Mouse (Mus musculus): ENCODE results near the gene Jmy. TPM values are rescaled to one million over a fixed set of nuclear protein-coding genes. Genes with fewer than 3 reads are reported as not detected.
A peak's percentile ranks its signal among the peaks of the same experiment; 100 is the strongest.

The Jmy gene
- polyA plus RNA-seq, 1 experiment: 4.1 TPM

- Histone ChIP-seq H3ac (ENCODE audit: control insufficient read depth, insufficient read length) (peak overlapping the region; percentile 34), H3K27me3 (ENCODE audit: control insufficient read depth, insufficient read depth, insufficient read length) (no peaks in the 10 kb centered on the region), H3K4me2 (ENCODE audit: low read depth) (peak overlapping the region; percentile 89), H3K36me3 (ENCODE audit: control insufficient read depth, insufficient read depth) (no peaks in the 10 kb centered on the region), H3K79me2 (ENCODE audit: control insufficient read depth, insufficient read depth) (peaks cover 27% of the 10 kb centered on the region), H3K4me3 (peak overlapping the region; percentile 69)
- TF ChIP-seq POLR2A (IDR thresholded peaks at IDR 0.05; ENCODE audit: insufficient read length, low read depth) (no peak), MYOG (IDR thresholded peaks at IDR 0.05; ENCODE audit: control insufficient read depth in 1 of 3, insufficient read depth in 1 of 3, insufficient read length in 2 of 3, low read depth in 2 of 3) (peak in 1 of 3 experiments; percentile 25), MYOD1 (IDR thresholded peaks at IDR 0.05; ENCODE audit: control insufficient read depth in 1 of 3, insufficient read length in 2 of 3, low read depth in 2 of 3) (peak in 1 of 3 experiments; percentile 31)
These were observed 1.1 kb downstream of the Jmy start for GRCm38 (mm10) chr13:93498211-93499166.

GRCm38 (mm10) chr13:93496977-93497376, 2.6 kb downstream of the Jmy start:
- no peaks in the 10 kb centered on the region for H3K36me3 ChIP-seq (ENCODE audit: control insufficient read depth, insufficient read depth)
- H3K27me3 ChIP-seq (ENCODE audit: control insufficient read depth, insufficient read depth, insufficient read length): no peaks in the 10 kb centered on the region
- no peak overlapping the region for H3ac ChIP-seq (ENCODE audit: control insufficient read depth, insufficient read length)
- H3K4me2 ChIP-seq (ENCODE audit: low read depth): peak overlapping the region; percentile 89
- H3K4me3 ChIP-seq: peak overlapping the region; percentile 69
- H3K79me2 ChIP-seq (ENCODE audit: control insufficient read depth, insufficient read depth): peaks cover 27% of the 10 kb centered on the region
- TF ChIP-seq E2F4 (IDR thresholded peaks at IDR 0.05; ENCODE audit: insufficient read depth) (no peak), POLR2AphosphoS2 (IDR thresholded peaks at IDR 0.05; ENCODE audit: insufficient read length, low read depth) (no peak), MAX (IDR thresholded peaks at IDR 0.05; ENCODE audit: low read depth) (no peak), POLR2A (IDR thresholded peaks at IDR 0.05; ENCODE audit: insufficient read length, low read depth) (no peak), CEBPB (IDR thresholded peaks at IDR 0.05; ENCODE audit: insufficient read depth, poor library complexity, severe bottlenecking) (no peak), SRF (IDR thresholded peaks at IDR 0.05; ENCODE audit: control insufficient read depth, insufficient read length, low read depth) (no peak), TCF3 (IDR thresholded peaks at IDR 0.05; ENCODE audit: insufficient read length, low read depth) (no peak), REST (IDR thresholded peaks at IDR 0.05; ENCODE audit: insufficient read depth, insufficient read length) (no peak), MYOG (IDR thresholded peaks at IDR 0.05; ENCODE audit: control insufficient read depth in 1 of 3, insufficient read depth in 1 of 3, insufficient read length in 2 of 3, low read depth in 2 of 3) (no peak), TCF12 (IDR thresholded peaks at IDR 0.05; ENCODE audit: insufficient read depth, poor library complexity, severe bottlenecking) (no peak), MYOD1 (IDR thresholded peaks at IDR 0.05; ENCODE audit: control insufficient read depth in 1 of 3, insufficient read length in 2 of 3, low read depth in 2 of 3) (no peak), USF1 (IDR thresholded peaks at IDR 0.05; ENCODE audit: low read depth) (no peak)

GRCm38 (mm10) chr13:93488510-93488909, 11.1 kb downstream of the Jmy start:
- TF ChIP-seq CEBPB (IDR thresholded peaks at IDR 0.05; ENCODE audit: insufficient read depth, poor library complexity, severe bottlenecking) (no peak), USF1 (IDR thresholded peaks at IDR 0.05; ENCODE audit: low read depth) (no peak), E2F4 (IDR thresholded peaks at IDR 0.05; ENCODE audit: insufficient read depth) (no peak), TCF12 (IDR thresholded peaks at IDR 0.05; ENCODE audit: insufficient read depth, poor library complexity, severe bottlenecking) (no peak), MYOG (IDR thresholded peaks at IDR 0.05; ENCODE audit: control insufficient read depth in 1 of 3, insufficient read depth in 1 of 3, insufficient read length in 2 of 3, low read depth in 2 of 3) (no peak), SRF (IDR thresholded peaks at IDR 0.05; ENCODE audit: control insufficient read depth, insufficient read length, low read depth) (no peak), REST (IDR thresholded peaks at IDR 0.05; ENCODE audit: insufficient read depth, insufficient read length) (no peak), POLR2AphosphoS2 (IDR thresholded peaks at IDR 0.05; ENCODE audit: insufficient read length, low read depth) (no peak), TCF3 (IDR thresholded peaks at IDR 0.05; ENCODE audit: insufficient read length, low read depth) (no peak), MAX (IDR thresholded peaks at IDR 0.05; ENCODE audit: low read depth) (no peak)
- Histone ChIP-seq H3K36me3 (ENCODE audit: control insufficient read depth, insufficient read depth) (no peaks in the 10 kb centered on the region), H3K4me2 (ENCODE audit: low read depth) (no peak overlapping the region), H3K4me3 (no peak overlapping the region), H3ac (ENCODE audit: control insufficient read depth, insufficient read length) (no peak overlapping the region), H3K27me3 (ENCODE audit: control insufficient read depth, insufficient read depth, insufficient read length) (no peaks in the 10 kb centered on the region), H3K79me2 (ENCODE audit: control insufficient read depth, insufficient read depth) (peaks cover 8% of the 10 kb centered on the region)

GRCm38 (mm10) chr13:93487734-93488133, 11.9 kb downstream of the Jmy start:
- Histone ChIP-seq H3K27me3 (ENCODE audit: control insufficient read depth, insufficient read depth, insufficient read length) (no peaks in the 10 kb centered on the region), H3K79me2 (ENCODE audit: control insufficient read depth, insufficient read depth) (peaks cover 12% of the 10 kb centered on the region), H3K36me3 (ENCODE audit: control insufficient read depth, insufficient read depth) (no peaks in the 10 kb centered on the region), H3K4me2 (ENCODE audit: low read depth) (no peak overlapping the region), H3ac (ENCODE audit: control insufficient read depth, insufficient read length) (no peak overlapping the region), H3K4me3 (no peak overlapping the region)
- TF ChIP-seq USF1 (IDR thresholded peaks at IDR 0.05; ENCODE audit: low read depth) (no peak), CEBPB (IDR thresholded peaks at IDR 0.05; ENCODE audit: insufficient read depth, poor library complexity, severe bottlenecking) (no peak), MYOG (IDR thresholded peaks at IDR 0.05; ENCODE audit: control insufficient read depth in 1 of 3, insufficient read depth in 1 of 3, insufficient read length in 2 of 3, low read depth in 2 of 3) (no peak), REST (IDR thresholded peaks at IDR 0.05; ENCODE audit: insufficient read depth, insufficient read length) (no peak), E2F4 (IDR thresholded peaks at IDR 0.05; ENCODE audit: insufficient read depth) (no peak), MAX (IDR thresholded peaks at IDR 0.05; ENCODE audit: low read depth) (no peak), TCF3 (IDR thresholded peaks at IDR 0.05; ENCODE audit: insufficient read length, low read depth) (no peak)

- no peak for TF ChIP-seq MAX (IDR thresholded peaks at IDR 0.05; ENCODE audit: low read depth)
- no peak for TF ChIP-seq POLR2A (IDR thresholded peaks at IDR 0.05; ENCODE audit: insufficient read length, low read depth)
- no peak for TF ChIP-seq TCF3 (IDR thresholded peaks at IDR 0.05; ENCODE audit: insufficient read length, low read depth)
- no peak for TF ChIP-seq E2F4 (IDR thresholded peaks at IDR 0.05; ENCODE audit: insufficient read depth)
- TF ChIP-seq POLR2AphosphoS2 (IDR thresholded peaks at IDR 0.05; ENCODE audit: insufficient read length, low read depth): no peak
- no peak for TF ChIP-seq CEBPB (IDR thresholded peaks at IDR 0.05; ENCODE audit: insufficient read depth, poor library complexity, severe bottlenecking)
- TF ChIP-seq TCF12 (IDR thresholded peaks at IDR 0.05; ENCODE audit: insufficient read depth, poor library complexity, severe bottlenecking): no peak
- Histone ChIP-seq H3K36me3 (ENCODE audit: control insufficient read depth, insufficient read depth) (no peaks in the 10 kb centered on the region), H3ac (ENCODE audit: control insufficient read depth, insufficient read length) (no peak overlapping the region), H3K4me2 (ENCODE audit: low read depth) (no peak overlapping the region), H3K79me2 (ENCODE audit: control insufficient read depth, insufficient read depth) (peaks cover 13% of the 10 kb centered on the region), H3K4me3 (no peak overlapping the region), H3K27me3 (ENCODE audit: control insufficient read depth, insufficient read depth, insufficient read length) (no peaks in the 10 kb centered on the region)
These were observed 15.3 kb downstream of the Jmy start for GRCm38 (mm10) chr13:93484276-93484675.
